Mouse (Mus musculus) MEL (cell line): ENCODE measurements at regions not wholly inside any gene's neighbourhood (a gene's known extent, or its start where the extent isn't known, plus 50 kb on each side); places are given as distances from the start of the nearest gene placed in this dataset.

Experiments used
- DNase-seq: peaks from one replicate; pipeline ENCODE4 v3.0.0; 2011; ENCODE audit warnings: low read depth, low spot score
- H3K27ac ChIP-seq: 2 replicates; pipeline ENCODE4 v1.5.1; 2012; ENCODE audit warnings: low read depth, mild to moderate bottlenecking, control low read depth, low read length, moderate library complexity; ENCODE audit not compliant: control insufficient read depth
- H3K27me3 ChIP-seq, 2 experiments: fragments of 150-350 bp in 1 of 2; sonication (generic) in 1 of 2; 2 replicates each; pipeline ENCODE4 v1.6.1; 2012; ENCODE audit warnings: low read length in 2 of 2, mild to moderate bottlenecking in 2 of 2, improper control_type of control experiment in 1 of 2, moderate library complexity in 1 of 2; ENCODE audit not compliant: insufficient read depth in 2 of 2, control insufficient read depth in 1 of 2
- H3K36me3 ChIP-seq, 2 experiments: 2 replicates each; pipeline ENCODE4 v1.6.1; 2012 to 2014; ENCODE audit warnings: low read length in 2 of 2, improper control_type of control experiment in 1 of 2, inconsistent platforms in 1 of 2, mild to moderate bottlenecking in 1 of 2; ENCODE audit not compliant: insufficient read depth in 2 of 2, control insufficient read depth in 1 of 2
- H3K4me1 ChIP-seq, 2 experiments: fragments of 150-350 bp in 1 of 2; sonication (generic) in 1 of 2; 2 replicates each; pipeline ENCODE4 v1.6.1; 2012; ENCODE audit warnings: low read length in 2 of 2, improper control_type of control experiment in 1 of 2, mild to moderate bottlenecking in 1 of 2; ENCODE audit not compliant: insufficient read depth in 2 of 2, control insufficient read depth in 1 of 2
- H3K4me3 ChIP-seq, 2 experiments: fragments of 150-350 bp in 1 of 2; sonication (generic) in 1 of 2; 2 replicates each; pipeline ENCODE4 v1.5.1; 2012; ENCODE audit warnings: low read depth in 2 of 2, low read length in 2 of 2, mild to moderate bottlenecking in 2 of 2, moderate library complexity in 2 of 2, control low read depth in 1 of 2, improper control_type of control experiment in 1 of 2; ENCODE audit not compliant: control insufficient read depth in 1 of 2, insufficient read depth in 1 of 2
- H3K79me2 ChIP-seq: 2 replicates; pipeline ENCODE4 v1.6.1; 2012; ENCODE audit warnings: mild to moderate bottlenecking, low read length, moderate library complexity; ENCODE audit not compliant: control insufficient read depth, poor library complexity, insufficient read depth
- H3K9ac ChIP-seq: 2 replicates; pipeline ENCODE4 v1.6.1; 2012; ENCODE audit warnings: low read depth, mild to moderate bottlenecking, control low read depth, low read length, moderate library complexity; ENCODE audit not compliant: control insufficient read depth, poor library complexity, severe bottlenecking
- H3K9me3 ChIP-seq: fragments of 150-350 bp; sonication (generic); replicated peaks from 2 replicates; pipeline ENCODE4 v1.6.1; 2012; ENCODE audit warnings: mild to moderate bottlenecking, low read length, improper control_type of control experiment, moderate library complexity; ENCODE audit not compliant: insufficient read depth
- BHLHE40 ChIP-seq: IDR thresholded peaks from 2 replicates; pipeline ENCODE4 v1.6.1; 2012; ENCODE audit warnings: low read depth, mild to moderate bottlenecking, inconsistent platforms, low read length, improper control_type of control experiment, borderline replicate concordance
- CHD1 ChIP-seq: IDR thresholded peaks from 2 replicates; pipeline ENCODE4 v1.6.1; 2012; ENCODE audit warnings: low read depth, mild to moderate bottlenecking, inconsistent platforms, low read length, improper control_type of control experiment
- CHD2 ChIP-seq: IDR thresholded peaks from 2 replicates; pipeline ENCODE4 v1.6.1; 2011; ENCODE audit warnings: low read length, improper control_type of control experiment
- CTCF ChIP-seq, 3 experiments: IDR thresholded peaks in 2 of 3; conservative IDR thresholded peaks in 1 of 3; 2 replicates each; pipeline ENCODE4 v1.5.1; 2011 to 2012; ENCODE audit warnings: low read length in 3 of 3, low read depth in 2 of 3, mild to moderate bottlenecking in 2 of 3, improper control_type of control experiment in 1 of 3, inconsistent platforms in 1 of 3, mixed read lengths in 1 of 3, moderate library complexity in 1 of 3; ENCODE audit not compliant: control insufficient read depth in 1 of 3, insufficient read depth in 1 of 3, poor library complexity in 1 of 3, severe bottlenecking in 1 of 3
- E2F4 ChIP-seq: IDR thresholded peaks from 2 replicates; pipeline ENCODE4 v1.6.1; 2011; ENCODE audit warnings: low read depth, low read length, improper control_type of control experiment, borderline replicate concordance
- EP300 ChIP-seq, 2 experiments: IDR thresholded peaks; 2 replicates each; pipeline ENCODE4 v1.6.1; 2011; ENCODE audit warnings: improper control_type of control experiment in 2 of 2, low read length in 2 of 2, low read depth in 1 of 2, mild to moderate bottlenecking in 1 of 2
- ETS1 ChIP-seq: IDR thresholded peaks from 2 replicates; pipeline ENCODE4 v1.6.1; 2012; ENCODE audit warnings: low read depth, mild to moderate bottlenecking, inconsistent platforms, low read length, improper control_type of control experiment, moderate library complexity
- GABPA ChIP-seq: IDR thresholded peaks from 2 replicates; pipeline ENCODE4 v1.6.1; 2012; ENCODE audit warnings: low read depth, mild to moderate bottlenecking, inconsistent platforms, low read length, improper control_type of control experiment, moderate library complexity
- GATA1 ChIP-seq: IDR thresholded peaks from 2 replicates; pipeline ENCODE4 v1.6.1; 2011; ENCODE audit warnings: low read depth, low read length, improper control_type of control experiment
- HCFC1 ChIP-seq: IDR thresholded peaks from 2 replicates; pipeline ENCODE4 v1.6.1; 2012; ENCODE audit warnings: low read depth, mild to moderate bottlenecking, inconsistent platforms, low read length, improper control_type of control experiment, moderate library complexity
- JUND ChIP-seq: IDR thresholded peaks from 2 replicates; pipeline ENCODE4 v1.6.1; 2011; ENCODE audit warnings: low read depth, mild to moderate bottlenecking, improper control_type of control experiment, low read length
- KAT2A ChIP-seq: conservative IDR thresholded peaks from 2 replicates; pipeline ENCODE4 v1.6.1; 2012; ENCODE audit warnings: low read depth, low read length, improper control_type of control experiment, inconsistent platforms
- MAFK ChIP-seq: IDR thresholded peaks from 2 replicates; pipeline ENCODE4 v1.6.1; 2011; ENCODE audit warnings: low read depth, mild to moderate bottlenecking, low read length, improper control_type of control experiment, borderline replicate concordance
- MAX ChIP-seq: IDR thresholded peaks from 2 replicates; pipeline ENCODE4 v1.6.1; 2011; ENCODE audit warnings: low read length, improper control_type of control experiment
- MXI1 ChIP-seq: IDR thresholded peaks from 2 replicates; pipeline ENCODE4 v1.6.1; 2011; ENCODE audit warnings: mild to moderate bottlenecking, low read depth, low read length, improper control_type of control experiment
- POLR2A ChIP-seq, 2 experiments: IDR thresholded peaks; 2 replicates each; pipeline ENCODE4 v1.6.1; 2011 to 2012; ENCODE audit warnings: low read length in 2 of 2, mild to moderate bottlenecking in 2 of 2, control low read depth in 1 of 2, improper control_type of control experiment in 1 of 2, low read depth in 1 of 2, moderate library complexity in 1 of 2; ENCODE audit not compliant: control insufficient read depth in 1 of 2, insufficient read depth in 1 of 2, poor library complexity in 1 of 2
- RAD21 ChIP-seq: IDR thresholded peaks from 2 replicates; pipeline ENCODE4 v1.6.1; 2011; ENCODE audit warnings: mild to moderate bottlenecking, low read depth, low read length, improper control_type of control experiment
- SIN3A ChIP-seq: IDR thresholded peaks from 2 replicates; pipeline ENCODE4 v1.6.1; 2012; ENCODE audit warnings: low read length, improper control_type of control experiment, inconsistent platforms
- TAL1 ChIP-seq: IDR thresholded peaks from 2 replicates; pipeline ENCODE4 v1.6.1; 2012; ENCODE audit warnings: mild to moderate bottlenecking, inconsistent platforms, low read length, moderate library complexity, mixed read lengths
- TCF12 ChIP-seq: IDR thresholded peaks from 2 replicates; pipeline ENCODE4 v1.6.1; 2014; ENCODE audit warnings: low read depth, mild to moderate bottlenecking, inconsistent platforms, low read length, improper control_type of control experiment, moderate library complexity
- UBTF ChIP-seq: IDR thresholded peaks from 2 replicates; pipeline ENCODE4 v1.6.1; 2012; ENCODE audit warnings: low read depth, mild to moderate bottlenecking, inconsistent platforms, low read length, improper control_type of control experiment, moderate library complexity, borderline replicate concordance; ENCODE audit not compliant: insufficient read depth
- ZC3H11A ChIP-seq: IDR thresholded peaks from 2 replicates; pipeline ENCODE4 v1.6.1; 2012; ENCODE audit warnings: low read depth, mild to moderate bottlenecking, inconsistent platforms, low read length, improper control_type of control experiment
- ZMIZ1 ChIP-seq: IDR thresholded peaks from 2 replicates; pipeline ENCODE4 v1.6.1; 2012; ENCODE audit warnings: low read depth, mild to moderate bottlenecking, inconsistent platforms, low read length, improper control_type of control experiment, moderate library complexity

DNA sequence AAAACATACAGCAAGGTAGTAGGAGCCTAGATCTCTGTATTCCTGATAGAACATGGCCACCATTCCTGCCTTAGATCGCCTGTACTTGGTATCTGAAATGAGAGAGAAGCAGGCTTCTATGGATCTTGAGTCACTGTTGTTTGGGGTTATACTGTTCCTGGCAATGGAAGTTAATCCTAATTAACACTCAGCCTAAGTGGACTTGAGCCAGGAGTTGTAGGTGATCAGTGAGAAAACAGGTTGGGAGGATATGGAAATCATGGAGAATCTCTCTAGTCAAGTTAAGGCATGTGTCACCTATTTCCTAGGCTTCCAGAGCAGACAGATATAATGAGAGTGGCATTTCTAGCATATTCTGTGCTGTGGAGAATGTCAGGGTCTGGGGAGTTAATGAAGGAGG is 134.9 kb downstream of the Sox9 start:
- DNase-seq, result no peak
- TF ChIP-seq RAD21 (no peak), ZMIZ1 (no peak), GABPA (no peak), ETS1 (no peak), E2F4 (no peak), UBTF (no peak), TAL1 (no peak), SIN3A (no peak), MAX (no peak), CTCF (IDR thresholded peaks at IDR 0.05 in 2 of 3, conservative IDR thresholded peaks at IDR 0.05 in 1 of 3; ENCODE audit: control insufficient read depth in 1 of 3, insufficient read depth in 1 of 3, low read depth in 2 of 3, low read length in 3 of 3, poor library complexity in 1 of 3, severe bottlenecking in 1 of 3) (no peak), CHD1 (no peak), CHD2 (no peak)
- TF ChIP-seq, all 39 proteins: peak for 0
- no peaks in the 10 kb centered on the region for H3K27me3 ChIP-seq
- no peak overlapping the region for H3K27ac ChIP-seq
- H3K79me2 ChIP-seq, result no peaks in the 10 kb centered on the region
- no peak overlapping the region for H3K4me3 ChIP-seq
- no peaks in the 10 kb centered on the region for H3K36me3 ChIP-seq
- no peaks in the 10 kb centered on the region for H3K9me3 ChIP-seq
- no peaks in the 10 kb centered on the region for H3K4me1 ChIP-seq
- H3K9ac ChIP-seq, result no peak overlapping the region

- no peak for TF ChIP-seq MAFK
- TF ChIP-seq RAD21, result no peak
- TF ChIP-seq BHLHE40, result no peak
- TF ChIP-seq KAT2A, result no peak
- no peak for TF ChIP-seq POLR2A (IDR thresholded peaks at IDR 0.05; ENCODE audit: control insufficient read depth in 1 of 2, insufficient read depth in 1 of 2, low read depth in 1 of 2, low read length in 2 of 2, poor library complexity in 1 of 2)
- no peak for TF ChIP-seq TCF12
- TF ChIP-seq MXI1, result no peak
- TF ChIP-seq EP300 (IDR thresholded peaks at IDR 0.05; ENCODE audit: low read depth in 1 of 2, low read length in 2 of 2), result no peak
- TF ChIP-seq JUND, result no peak
- no peak for TF ChIP-seq HCFC1
- TF ChIP-seq TAL1, result no peak
- TF ChIP-seq CHD1, result no peak
- no peak for TF ChIP-seq ZMIZ1
- no peak for TF ChIP-seq GATA1
- no peak for TF ChIP-seq ZC3H11A
- Histone ChIP-seq H3K27ac (no peak overlapping the region), H3K36me3 (no peaks in the 10 kb centered on the region), H3K79me2 (no peaks in the 10 kb centered on the region), H3K4me1 (no peaks in the 10 kb centered on the region), H3K9me3 (no peaks in the 10 kb centered on the region), H3K27me3 (no peaks in the 10 kb centered on the region), H3K4me3 (no peak overlapping the region), H3K9ac (no peak overlapping the region)
- DNase-seq, result no peak
These were observed 138.1 kb downstream of the Sox9 start for GRCm38 (mm10) chr11:112920131-112920530.
